Mouse (Mus musculus) lung, postnatal 0 days (tissue): Measurements from ENCODE around the gene Swi5.

Source experiments
- CTCF ChIP-seq: IDR thresholded peaks from 2 replicates; pipeline ENCODE4 v1.5.1; 2016; ENCODE audit warnings: antibody characterized with exemption, mild to moderate bottlenecking
- EP300 ChIP-seq: IDR thresholded peaks from 2 replicates; pipeline ENCODE4 v1.6.1; 2016; ENCODE audit warnings: antibody characterized with exemption, mild to moderate bottlenecking, control low read depth

- no peak for TF ChIP-seq CTCF
- no peak for TF ChIP-seq EP300
Observed at GRCm38 (mm10) chr2:32299469-32299868, 11.6 kb upstream of the Swi5 start.
